Mouse (Mus musculus) right cerebral cortex, postnatal 10 days (tissue): ENCODE results near the gene Olfr1513.
A peak's percentile ranks its signal among the peaks of the same experiment; 100 is the strongest.
"Not testable (repeated sequence)": the region's sequence is repeated elsewhere in the genome, so short reads cannot be mapped to it uniquely, and the experiment has no call there.

Experiments used
- DNase-seq, 2 experiments: peaks; one replicate each; pipeline ENCODE4 v3.0.0; 2021; ENCODE audit warnings: low spot score in 2 of 2

The Olfr1513 gene

GRCm38 (mm10) chr14:52356308-52356707 lies at the start of gene Olfr1513:
Gene Olfr1513, minus strand, starts transcription at chr14:52356408.
- DNase-seq, result no peak

GRCm38 (mm10) chr14:52397279-52397678 lies 41.1 kb upstream of the Olfr1513 start, which contains the start of gene Olfr1511:
Gene Olfr1511, minus strand, starts transcription at chr14:52397379.
- no peak for DNase-seq

- not testable (repeated sequence) for DNase-seq
Measured at GRCm38 (mm10) chr14:52390084-52390848, 34.1 kb upstream of the Olfr1513 start.

- no peak for DNase-seq
Measured at GRCm38 (mm10) chr14:52379068-52379467, 22.9 kb upstream of the Olfr1513 start, which contains the start of gene Olfr1512. Gene Olfr1512, minus strand, starts transcription at chr14:52379168.

GRCm38 (mm10) chr14:52368741-52369140 lies 12.5 kb upstream of the Olfr1513 start:
- DNase-seq, result no peak

- no peak for DNase-seq
Measured at GRCm38 (mm10) chr14:52339512-52339852, 16.7 kb downstream of the Olfr1513 start.

- peak; percentile 81 to 85 for DNase-seq
Measured at GRCm38 (mm10) chr14:52338751-52339511, 17.3 kb downstream of the Olfr1513 start.

- no peak for DNase-seq
Measured at GRCm38 (mm10) chr14:52332171-52332570, 24.0 kb downstream of the Olfr1513 start.

- no peak for DNase-seq
Measured at GRCm38 (mm10) chr14:52331069-52331750, 25.0 kb downstream of the Olfr1513 start.

- DNase-seq, result peak in 1 of 2 experiments; percentile 41
Measured at GRCm38 (mm10) chr14:52327910-52328812, 28.0 kb downstream of the Olfr1513 start, which contains the start of gene Sall2. Gene Sall2, minus strand, starts transcription at chr14:52328762.

- DNase-seq, result peak; percentile 26 to 44
Measured at GRCm38 (mm10) chr14:52327375-52327901, 28.8 kb downstream of the Olfr1513 start.

GRCm38 (mm10) chr14:52325890-52326289 lies 30.3 kb downstream of the Olfr1513 start:
- peak in 1 of 2 experiments; percentile 35 for DNase-seq

GRCm38 (mm10) chr14:52319361-52319760 lies 36.8 kb downstream of the Olfr1513 start:
- DNase-seq, result no peak

GRCm38 (mm10) chr14:52316441-52317225 lies 39.6 kb downstream of the Olfr1513 start:
- peak in 1 of 2 experiments; percentile 47 for DNase-seq

GRCm38 (mm10) chr14:52315792-52316440 lies 40.3 kb downstream of the Olfr1513 start:
- peak; percentile 87 to 89 for DNase-seq

- no peak for DNase-seq
Measured at GRCm38 (mm10) chr14:52315283-52315780, 40.9 kb downstream of the Olfr1513 start.

- DNase-seq, result peak in 1 of 2 experiments; percentile 49
Measured at GRCm38 (mm10) chr14:52314808-52315150, 41.4 kb downstream of the Olfr1513 start.

GRCm38 (mm10) chr14:52313931-52314807 lies 42.0 kb downstream of the Olfr1513 start:
- peak in 1 of 2 experiments; percentile 38 for DNase-seq
